Mouse (Mus musculus) C2C12 (cell line): Measurements from ENCODE around the gene Tbc1d14. TPM values are rescaled to one million over a fixed set of nuclear protein-coding genes. Genes with fewer than 3 reads are reported as not detected.

Source experiments
- H3K27me3 ChIP-seq: one replicate; pipeline ENCODE4 v1.6.1; 2011; ENCODE audit not compliant: control insufficient read depth, insufficient read depth, insufficient read length
- H3K36me3 ChIP-seq: one replicate; pipeline ENCODE4 v1.6.1; 2011; ENCODE audit not compliant: control insufficient read depth, insufficient read depth
- H3K4me3 ChIP-seq: one replicate; pipeline ENCODE4 v1.5.1; 2011; ENCODE audit warnings: mild to moderate bottlenecking, control low read depth; ENCODE audit not compliant: poor library complexity, insufficient read depth, severe bottlenecking
- H3K79me2 ChIP-seq: one replicate; pipeline ENCODE4 v1.6.1; 2011; ENCODE audit not compliant: control insufficient read depth, insufficient read depth
- H3K79me3 ChIP-seq: one replicate; pipeline ENCODE4 v1.6.1; 2011; ENCODE audit warnings: low read depth, control low read depth
- H3ac ChIP-seq: one replicate; pipeline ENCODE3; 2011; ENCODE audit warnings: low read depth; ENCODE audit not compliant: control insufficient read depth, insufficient read length
- CEBPB ChIP-seq: IDR thresholded peaks from one replicate; pipeline ENCODE4 v1.6.1; 2011; ENCODE audit warnings: low read depth, mild to moderate bottlenecking, control low read depth, moderate library complexity
- CTCF ChIP-seq: IDR thresholded peaks from one replicate; pipeline ENCODE4 v1.5.1; 2011; ENCODE audit not compliant: control insufficient read depth, insufficient read depth, insufficient read length
- FOSL1 ChIP-seq: IDR thresholded peaks from one replicate; pipeline ENCODE4 v1.8.0; 2011; ENCODE audit warnings: mild to moderate bottlenecking, low read length; ENCODE audit not compliant: poor library complexity, insufficient read depth, severe bottlenecking
- MAX ChIP-seq: IDR thresholded peaks from one replicate; pipeline ENCODE4 v1.6.1; 2011; ENCODE audit warnings: mild to moderate bottlenecking, control low read depth
- MYOD1 ChIP-seq: IDR thresholded peaks from one replicate; pipeline ENCODE4 v1.6.1; 2011; ENCODE audit warnings: low read depth; ENCODE audit not compliant: control insufficient read depth, insufficient read length
- MYOG ChIP-seq: IDR thresholded peaks from one replicate; pipeline ENCODE4 v1.6.1; 2011; ENCODE audit not compliant: control insufficient read depth, insufficient read length; ENCODE audit errors: extremely low read depth
- USF1 ChIP-seq: IDR thresholded peaks from one replicate; pipeline ENCODE4 v1.6.1; 2011; ENCODE audit warnings: low read depth, mild to moderate bottlenecking, control low read depth, moderate library complexity
- polyA plus RNA-seq: library from polyadenylated mRNA; unstranded; fragments of >200 nt; fragmentation: generic; extraction: Trizol; gene quantifications from one replicate; pipeline ENCODE4 v1.2.1, GENCODE M21; 2012; ENCODE audit warnings: missing spikeins

Gene Tbc1d14
- polyA plus RNA-seq, 1 experiment, result 10.7 TPM

DNA sequence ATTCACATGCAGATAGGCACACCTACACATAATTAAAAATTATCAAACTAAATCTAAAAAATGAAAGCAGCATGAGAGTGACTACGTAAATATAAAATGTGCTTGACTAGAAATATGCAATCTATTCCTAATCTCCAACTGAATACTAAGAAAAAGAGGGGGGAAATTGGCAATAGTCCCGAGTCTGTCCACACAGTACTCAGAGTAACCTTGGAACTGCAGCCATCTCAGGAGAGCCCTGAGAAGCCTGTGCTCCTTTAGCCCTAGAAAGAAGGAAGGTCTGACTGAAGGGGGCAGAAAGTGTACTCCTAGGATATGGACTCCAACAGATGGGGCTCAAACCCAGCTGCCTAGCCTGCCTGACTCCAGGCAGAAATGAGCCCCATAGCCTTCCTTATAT, 34.5 kb downstream of the Tbc1d14 start:
- no peak overlapping the region for H3ac ChIP-seq
- no peak overlapping the region for H3K4me3 ChIP-seq
- H3K79me3 ChIP-seq, result no peaks in the 10 kb centered on the region
- H3K27me3 ChIP-seq, result no peaks in the 10 kb centered on the region
- H3K36me3 ChIP-seq, result no peaks in the 10 kb centered on the region
- TF ChIP-seq MYOG, result no peak
- TF ChIP-seq FOSL1, result no peak
- no peak for TF ChIP-seq CTCF
- no peak for TF ChIP-seq CEBPB
- TF ChIP-seq USF1, result no peak
- no peak for TF ChIP-seq MYOD1
- no peak for TF ChIP-seq MAX
- no peaks in the 10 kb centered on the region for H3K79me2 ChIP-seq

DNA sequence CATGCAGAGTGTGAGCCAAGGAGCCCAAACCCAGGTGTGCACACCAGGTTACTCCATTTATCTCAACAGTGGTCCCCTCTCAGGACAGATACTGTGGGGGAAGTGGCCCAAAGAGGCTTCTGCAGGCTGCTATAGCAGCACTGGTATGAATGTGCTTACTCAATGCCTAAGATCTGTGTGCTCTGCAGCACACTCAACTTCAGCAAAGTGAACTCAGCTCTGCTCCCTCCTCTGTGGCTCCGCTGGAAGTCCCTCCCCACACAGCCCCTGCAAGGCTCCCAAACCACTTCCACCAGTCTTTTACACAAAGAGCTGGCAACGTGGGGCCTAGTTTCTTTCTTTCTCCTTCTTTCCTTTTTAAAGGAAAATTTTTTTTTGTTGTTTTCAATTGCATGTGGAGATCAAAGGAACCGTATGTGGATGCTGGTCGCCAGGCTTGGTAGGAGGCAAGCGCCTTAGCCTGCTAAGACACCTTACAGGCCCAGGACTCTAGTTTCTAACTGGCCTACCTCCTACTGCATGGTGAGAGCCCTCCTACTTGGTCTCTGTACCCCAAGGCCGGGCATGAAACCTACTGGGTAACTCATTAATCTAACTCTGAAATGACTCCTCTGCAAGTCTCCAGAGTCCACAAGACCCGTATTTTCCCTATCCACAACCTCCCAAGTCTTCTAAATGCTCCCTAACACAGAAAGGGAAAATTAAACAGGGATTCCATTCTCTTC, 35.3 kb downstream of the Tbc1d14 start:
- no peak for TF ChIP-seq CTCF
- no peak for TF ChIP-seq USF1
- TF ChIP-seq MAX, result no peak
- TF ChIP-seq MYOG, result no peak
- Histone ChIP-seq H3K4me3 (no peak overlapping the region), H3K36me3 (no peaks in the 10 kb centered on the region), H3ac (no peak overlapping the region), H3K79me3 (no peaks in the 10 kb centered on the region), H3K79me2 (no peaks in the 10 kb centered on the region), H3K27me3 (no peaks in the 10 kb centered on the region)

DNA sequence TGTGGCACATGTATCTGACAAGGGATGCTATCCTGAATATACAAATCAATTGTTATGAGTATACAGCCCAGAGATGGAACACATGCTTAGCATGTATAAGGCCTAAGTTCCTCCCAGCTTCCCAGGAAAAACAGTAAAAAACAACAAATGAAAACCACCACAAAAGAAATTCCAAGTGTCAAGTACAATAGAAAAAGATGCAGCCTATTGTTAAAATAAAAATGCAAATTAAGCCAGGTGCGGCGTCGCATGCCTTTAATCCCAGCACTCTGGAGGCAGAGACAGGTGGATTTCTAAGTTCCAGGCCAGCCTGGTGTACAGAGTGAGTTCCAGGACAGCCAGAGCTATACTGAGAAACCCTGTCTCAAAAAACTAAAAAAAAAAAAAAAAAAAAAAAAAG, 36.2 kb downstream of the Tbc1d14 start:
- no peak for TF ChIP-seq USF1
- TF ChIP-seq MYOD1, result no peak
- TF ChIP-seq FOSL1, result no peak
- no peak for TF ChIP-seq CEBPB
- no peak for TF ChIP-seq MYOG
- no peak for TF ChIP-seq MAX
- H3ac ChIP-seq, result no peak overlapping the region
- H3K79me2 ChIP-seq, result no peaks in the 10 kb centered on the region
- H3K79me3 ChIP-seq, result no peaks in the 10 kb centered on the region
- H3K27me3 ChIP-seq, result no peaks in the 10 kb centered on the region
- H3K36me3 ChIP-seq, result no peaks in the 10 kb centered on the region
- no peak overlapping the region for H3K4me3 ChIP-seq

DNA sequence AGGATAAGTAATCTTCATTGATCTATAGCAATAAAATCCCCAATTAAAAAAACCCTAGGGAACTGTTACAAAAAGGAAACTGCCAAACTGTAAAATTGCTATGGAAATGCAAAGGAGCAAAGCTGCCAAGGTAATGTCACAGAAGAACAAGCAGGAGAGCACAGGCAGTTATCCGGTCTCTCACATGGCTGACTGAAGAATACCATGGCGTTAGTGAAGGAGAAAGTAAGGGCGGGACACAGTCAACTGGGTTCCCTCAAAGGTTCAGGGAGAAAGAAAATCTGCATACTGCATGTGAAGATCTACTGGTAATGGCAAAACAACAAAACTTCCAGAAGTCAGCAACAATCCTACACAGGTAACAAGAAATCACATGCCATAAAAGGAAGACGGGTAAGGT, 36.8 kb downstream of the Tbc1d14 start:
- H3K79me3 ChIP-seq, result no peaks in the 10 kb centered on the region
- no peak overlapping the region for H3ac ChIP-seq
- H3K4me3 ChIP-seq, result no peak overlapping the region
- no peaks in the 10 kb centered on the region for H3K36me3 ChIP-seq
- no peaks in the 10 kb centered on the region for H3K27me3 ChIP-seq
- TF ChIP-seq MYOD1 (no peak), USF1 (no peak), FOSL1 (no peak), CTCF (no peak), CEBPB (no peak), MAX (no peak), MYOG (no peak)
- H3K79me2 ChIP-seq, result no peaks in the 10 kb centered on the region

DNA sequence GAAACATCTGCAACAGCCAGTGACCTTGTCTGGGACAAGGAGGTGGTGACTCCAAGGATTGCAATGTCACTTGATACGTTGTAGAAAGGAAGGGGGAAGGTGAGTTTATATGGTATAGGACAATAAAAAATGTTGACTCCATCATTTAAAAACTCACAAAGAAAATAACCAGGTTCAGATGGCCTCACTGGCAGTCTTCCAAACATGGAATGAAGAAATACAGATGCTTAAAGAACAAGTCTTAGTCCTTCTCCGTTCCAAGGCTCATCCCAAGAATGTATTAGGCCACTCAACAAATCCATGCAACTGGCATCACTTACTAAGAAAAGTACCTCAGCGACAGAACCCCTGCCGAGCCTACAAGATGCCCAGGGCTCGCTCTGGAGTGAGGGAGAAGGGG, 38.6 kb downstream of the Tbc1d14 start:
- no peaks in the 10 kb centered on the region for H3K27me3 ChIP-seq
- TF ChIP-seq FOSL1 (no peak), CEBPB (no peak), MYOD1 (no peak), MYOG (no peak), MAX (no peak), CTCF (no peak), USF1 (no peak)
- no peaks in the 10 kb centered on the region for H3K79me3 ChIP-seq
- no peaks in the 10 kb centered on the region for H3K79me2 ChIP-seq
- no peaks in the 10 kb centered on the region for H3K36me3 ChIP-seq
- H3ac ChIP-seq, result no peak overlapping the region
- H3K4me3 ChIP-seq, result no peak overlapping the region

DNA sequence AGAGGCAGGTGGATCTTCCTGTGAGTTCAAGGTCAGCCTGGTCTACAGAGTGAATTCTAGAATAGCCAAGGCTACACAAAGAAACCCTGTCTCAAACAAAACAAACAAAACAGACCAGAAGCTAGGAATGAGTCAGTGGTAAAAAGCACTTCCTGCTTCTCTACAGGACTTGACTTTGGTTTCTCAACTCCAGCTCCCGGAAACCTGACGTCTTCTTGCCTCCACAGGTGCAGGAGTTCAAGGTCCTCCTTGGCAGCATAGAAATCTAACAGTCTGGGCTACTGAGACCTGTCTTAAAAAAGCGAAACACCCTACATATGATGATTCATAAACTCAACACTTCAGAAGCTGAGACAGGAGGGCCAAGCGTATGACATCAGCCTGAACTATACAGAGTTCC, 39.2 kb downstream of the Tbc1d14 start:
- Histone ChIP-seq H3K79me3 (no peaks in the 10 kb centered on the region), H3K27me3 (no peaks in the 10 kb centered on the region), H3K79me2 (no peaks in the 10 kb centered on the region), H3K36me3 (no peaks in the 10 kb centered on the region), H3ac (no peak overlapping the region), H3K4me3 (no peak overlapping the region)
- TF ChIP-seq MAX (no peak), CTCF (no peak), CEBPB (no peak), MYOG (no peak), FOSL1 (no peak), MYOD1 (no peak), USF1 (no peak)
